Mouse (Mus musculus): ENCODE measurements at regions not wholly inside any gene's neighbourhood (a gene's known extent, or its start where the extent isn't known, plus 50 kb on each side); places are given as distances from the start of the nearest gene placed in this dataset.
"Not testable (repeated sequence)": the region's sequence is repeated elsewhere in the genome, so short reads cannot be mapped to it uniquely, and the experiment has no call there.

DNA sequence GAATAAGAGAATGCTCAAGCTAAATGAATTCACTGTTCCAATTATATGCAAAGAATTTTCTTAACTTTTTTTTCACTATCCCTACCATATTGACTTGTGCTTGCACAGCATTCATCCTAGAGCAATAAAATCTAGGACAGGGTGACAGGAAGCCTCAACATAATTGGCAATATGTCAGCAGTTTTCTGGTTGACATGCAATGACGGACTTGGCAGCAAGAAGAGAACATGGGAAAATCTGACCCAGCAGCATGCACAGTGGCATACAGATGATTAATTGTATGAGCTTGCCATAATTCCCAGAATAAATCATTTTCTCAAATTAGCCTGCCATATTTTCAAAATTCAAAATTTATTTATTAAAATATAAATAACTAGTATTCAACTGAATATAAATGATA is 152.7 kb downstream of the Amy2a5 start:
- Histone ChIP-seq H3K4me1 (replicated peaks; ENCODE audit: control insufficient read depth, insufficient read depth, low read length) (no peaks in the 10 kb centered on the region), H3K4me2 (replicated peaks; ENCODE audit: low read depth, low read length) (no peak overlapping the region), H3K9me3 (ENCODE audit: control insufficient read depth, low read length) (no peaks in the 10 kb centered on the region), H3K36me3 (ENCODE audit: control insufficient read depth, insufficient read depth, low read length) (no peaks in the 10 kb centered on the region), H3K4me3 (ENCODE audit: low read depth, low read length) (no peak overlapping the region), H3K9ac (ENCODE audit: low read depth, low read length) (no peak overlapping the region), H3K27ac (ENCODE audit: low read depth, low read length) (no peak overlapping the region), H3K27me3 (ENCODE audit: control insufficient read depth, insufficient read depth, low read length) (no peaks in the 10 kb centered on the region)
- DNase-seq (ENCODE audit: low spot score) (no peak), ATAC-seq (ENCODE audit: low FRiP score) (no peak)
- WGBS: 87% methylated on average over 1 of the region's 1 CpGs

DNA sequence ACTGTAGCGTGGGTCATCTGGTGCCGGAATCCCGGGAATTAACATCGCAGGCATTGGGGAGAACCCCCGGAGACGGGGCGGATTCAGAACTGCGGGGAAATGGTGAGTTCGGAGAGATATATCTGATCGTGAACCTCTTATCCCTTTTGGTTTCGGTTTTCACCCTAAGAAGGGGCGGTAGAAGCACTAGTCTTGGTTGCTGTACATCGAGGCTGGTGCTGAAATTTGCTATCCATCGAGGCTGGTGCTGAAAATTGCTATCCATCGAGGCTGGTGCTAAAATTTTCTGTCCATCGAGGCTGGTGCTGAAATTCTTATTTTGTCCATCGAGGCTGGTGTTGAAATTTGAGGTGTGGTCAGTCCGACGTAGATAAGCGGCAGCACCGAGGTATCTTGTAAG is 167.8 kb downstream of the Amy2a5 start:
- H3K36me3 ChIP-seq (ENCODE audit: control insufficient read depth, insufficient read depth, low read length); H3K9me3 ChIP-seq (ENCODE audit: control insufficient read depth, low read length); H3K9ac ChIP-seq (ENCODE audit: low read depth, low read length); H3K4me1 ChIP-seq (replicated peaks; ENCODE audit: control insufficient read depth, insufficient read depth, low read length); H3K27me3 ChIP-seq (ENCODE audit: control insufficient read depth, insufficient read depth, low read length); DNase-seq (ENCODE audit: low spot score); H3K4me2 ChIP-seq (replicated peaks; ENCODE audit: low read depth, low read length); H3K4me3 ChIP-seq (ENCODE audit: low read depth, low read length); ATAC-seq (ENCODE audit: low FRiP score); H3K27ac ChIP-seq (ENCODE audit: low read depth, low read length): not testable (repeated sequence)
- 78% methylated on average over 19 of the region's 21 CpGs for WGBS

DNA sequence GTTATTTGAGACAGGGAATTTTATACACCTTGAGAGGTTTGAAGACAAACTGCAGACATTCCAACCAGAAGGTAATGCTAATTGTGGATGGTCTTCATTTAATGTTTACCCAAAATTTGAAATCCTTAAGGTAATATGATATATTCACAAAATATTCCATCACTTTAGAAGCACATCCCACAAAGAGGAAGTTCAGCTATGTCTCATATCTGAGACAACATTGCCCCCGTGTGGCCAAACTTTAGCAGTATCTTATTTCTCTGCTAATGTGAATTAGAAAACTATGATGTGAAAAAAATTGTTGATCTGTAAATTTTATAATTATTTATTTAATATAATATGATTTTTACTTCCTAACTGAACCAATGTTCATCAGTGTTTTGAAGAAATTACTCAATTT is 177.9 kb downstream of the Amy2a5 start:
- ATAC-seq (ENCODE audit: low FRiP score): peak; percentile 63; the same call in 1 of the 2 replicates
- Histone ChIP-seq H3K27ac (ENCODE audit: low read depth, low read length) (no peak overlapping the region), H3K36me3 (ENCODE audit: control insufficient read depth, insufficient read depth, low read length) (no peaks in the 10 kb centered on the region), H3K4me3 (ENCODE audit: low read depth, low read length) (no peak overlapping the region), H3K4me2 (replicated peaks; ENCODE audit: low read depth, low read length) (no peak overlapping the region), H3K9ac (ENCODE audit: low read depth, low read length) (no peak overlapping the region), H3K4me1 (replicated peaks; ENCODE audit: control insufficient read depth, insufficient read depth, low read length) (no peaks in the 10 kb centered on the region), H3K27me3 (ENCODE audit: control insufficient read depth, insufficient read depth, low read length) (no peaks in the 10 kb centered on the region), H3K9me3 (ENCODE audit: control insufficient read depth, low read length) (no peaks in the 10 kb centered on the region)
- peak; percentile 77 for DNase-seq (ENCODE audit: low spot score)
- WGBS: 0% methylated on average over 1 of the region's 1 CpGs
